Mouse (Mus musculus) R1 (cell line): ENCODE results near the gene Rabl6.
A peak's percentile ranks its signal among the peaks of the same experiment; 100 is the strongest.
"Not testable (repeated sequence)": the region's sequence is repeated elsewhere in the genome, so short reads cannot be mapped to it uniquely, and the experiment has no call there.

Source experiments
- DNase-seq: peaks from one replicate; pipeline ENCODE4 v3.0.0-alpha.2; 2018; ENCODE audit warnings: low read depth, low spot score

Gene Rabl6

GRCm38 (mm10) chr2:25575432-25576027 lies 32.8 kb downstream of the Rabl6 start:
- peak; percentile 23 for DNase-seq

DNA sequence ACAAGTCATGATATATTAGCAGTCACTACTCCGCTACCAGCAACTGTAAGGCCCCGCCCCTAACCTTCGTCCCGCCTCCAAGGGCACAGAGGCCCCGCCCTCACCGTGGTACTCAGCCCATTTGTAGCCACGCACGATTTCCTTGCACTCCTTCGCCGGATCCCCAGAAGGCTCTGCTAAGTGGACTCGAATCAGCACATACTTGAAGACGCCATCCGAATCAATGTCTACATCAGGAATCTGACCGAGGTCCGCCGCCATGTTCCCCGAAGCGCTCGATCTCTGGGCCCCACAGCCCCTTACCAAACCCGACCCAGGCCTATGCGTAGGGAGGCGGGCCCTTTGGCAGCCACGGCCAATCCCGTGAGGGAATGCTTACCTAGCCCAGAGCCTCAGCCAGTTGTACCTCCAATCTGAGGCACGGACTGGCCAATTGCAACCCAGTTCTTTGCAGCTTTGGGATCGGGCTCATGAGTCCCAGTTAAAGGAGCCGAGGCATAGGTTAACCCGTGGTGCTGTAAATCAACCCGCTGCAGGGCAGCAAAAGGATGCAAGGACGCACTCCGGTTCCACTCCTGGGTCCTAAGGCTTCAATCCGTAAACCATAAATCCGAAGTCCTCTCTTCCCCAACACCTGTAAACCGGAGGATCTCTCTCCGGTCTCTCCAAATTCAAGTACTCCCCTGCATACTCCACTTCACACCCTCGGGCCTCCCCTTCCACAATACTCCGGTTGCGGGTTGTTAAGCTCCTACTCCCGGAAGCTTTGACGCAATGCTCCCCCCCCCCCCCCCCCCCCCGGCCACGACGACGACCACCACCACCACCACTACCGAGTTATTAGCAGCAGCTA lies 33.5 kb downstream of the Rabl6 start, which contains the start of the genes Mamdc4 and Phpt1:
Mamdc4 (minus strand) TSS at position 267 of the 853 bp plus-strand sequence.
Phpt1 (minus strand) TSS at position 646 of the 853 bp plus-strand sequence.
- peak; percentile 99 for DNase-seq

DNA sequence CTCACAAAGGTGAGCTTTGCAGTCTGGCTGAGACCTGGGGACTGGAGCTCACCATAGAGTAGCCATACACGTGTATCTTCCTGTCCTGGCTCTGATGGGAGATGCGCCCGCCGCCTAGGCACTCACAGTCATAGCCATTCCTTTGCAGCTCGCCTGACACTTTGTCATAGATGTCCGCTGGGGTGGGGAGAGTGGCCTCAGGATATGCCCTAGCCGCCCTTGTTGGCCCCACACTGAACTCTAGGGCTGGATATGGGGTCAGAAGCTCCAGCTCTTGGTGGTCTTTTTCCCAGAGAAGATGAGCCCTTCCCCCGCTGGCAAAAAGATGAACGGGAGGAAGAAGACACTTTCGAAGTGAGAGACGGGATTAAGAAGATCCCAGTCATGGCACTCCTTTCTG lies 34.2 kb downstream of the Rabl6 start:
- no peak for DNase-seq

DNA sequence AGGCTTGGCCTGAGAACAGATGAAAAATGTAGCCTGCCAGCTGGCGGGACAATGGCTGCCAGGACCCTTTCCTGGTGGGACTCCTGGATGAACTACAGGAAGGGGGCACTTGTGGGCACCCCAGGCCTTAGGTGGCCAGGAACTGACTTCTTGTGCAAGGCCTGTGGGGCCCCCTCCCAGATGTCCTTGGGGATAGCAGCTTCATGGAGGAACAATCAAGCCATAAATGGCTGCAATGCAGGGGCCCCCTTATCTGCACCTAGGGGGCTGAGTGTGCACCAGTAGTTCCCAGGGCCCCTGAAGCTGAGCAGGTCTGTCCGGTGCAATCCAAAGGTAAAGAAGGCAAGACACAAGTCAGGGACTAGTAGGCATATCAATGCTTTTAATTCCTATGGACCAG lies 35.3 kb downstream of the Rabl6 start:
- no peak for DNase-seq

- no peak for DNase-seq
These were observed 37.1 kb downstream of the Rabl6 start for GRCm38 (mm10) chr2:25571221-25571620.

GRCm38 (mm10) chr2:25569323-25569722 lies 39.0 kb downstream of the Rabl6 start:
- no peak for DNase-seq

GRCm38 (mm10) chr2:25568473-25569019 lies 39.8 kb downstream of the Rabl6 start:
- DNase-seq, result peak; percentile 45

DNA sequence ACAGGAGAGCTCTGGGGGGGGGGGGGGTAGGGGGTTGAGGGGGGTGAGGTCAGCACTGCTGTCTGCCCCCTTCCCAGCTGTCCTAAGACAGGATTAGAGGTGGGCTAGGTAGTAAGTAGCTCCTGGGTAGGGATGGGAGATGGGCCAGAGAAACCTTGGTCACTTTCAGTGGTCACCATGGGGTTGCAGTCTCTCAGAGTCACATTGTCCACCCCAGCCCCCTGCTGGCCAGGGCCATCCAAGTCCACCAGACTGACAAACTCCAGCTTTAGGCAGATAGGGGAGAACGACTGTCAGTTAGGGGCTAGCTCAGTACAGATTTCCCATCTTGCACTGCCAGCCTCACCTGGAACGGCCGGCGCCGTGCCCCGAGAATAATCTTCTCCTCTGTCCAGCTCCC lies 41.8 kb downstream of the Rabl6 start:
- DNase-seq, result no peak

- no peak for DNase-seq
These were observed 42.6 kb downstream of the Rabl6 start for GRCm38 (mm10) chr2:25565741-25566140.

DNA sequence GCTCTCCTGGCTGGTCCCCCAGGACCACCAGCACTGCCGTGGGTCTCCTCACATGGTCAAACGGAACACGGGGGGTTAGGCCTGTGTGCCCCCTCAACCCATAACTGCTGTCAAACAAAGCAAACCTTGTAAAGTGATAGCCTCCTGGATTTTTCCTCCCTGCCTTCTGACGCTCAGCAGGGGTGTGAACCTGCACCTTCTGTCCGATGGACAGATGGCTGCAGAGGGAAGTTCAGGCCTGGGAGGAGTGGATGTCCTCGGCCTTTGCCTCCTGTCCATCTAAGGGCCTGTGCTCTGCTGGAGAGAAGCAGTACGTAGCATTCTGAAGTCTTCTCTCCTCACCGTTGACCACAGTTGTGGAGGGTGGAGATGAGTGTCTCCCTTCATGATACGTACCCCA lies 46.4 kb downstream of the Rabl6 start:
- no peak for DNase-seq

GRCm38 (mm10) chr2:25560551-25560950 lies 47.8 kb downstream of the Rabl6 start:
- no peak for DNase-seq

GRCm38 (mm10) chr2:25558774-25559173 lies 49.5 kb downstream of the Rabl6 start:
- no peak for DNase-seq

DNA sequence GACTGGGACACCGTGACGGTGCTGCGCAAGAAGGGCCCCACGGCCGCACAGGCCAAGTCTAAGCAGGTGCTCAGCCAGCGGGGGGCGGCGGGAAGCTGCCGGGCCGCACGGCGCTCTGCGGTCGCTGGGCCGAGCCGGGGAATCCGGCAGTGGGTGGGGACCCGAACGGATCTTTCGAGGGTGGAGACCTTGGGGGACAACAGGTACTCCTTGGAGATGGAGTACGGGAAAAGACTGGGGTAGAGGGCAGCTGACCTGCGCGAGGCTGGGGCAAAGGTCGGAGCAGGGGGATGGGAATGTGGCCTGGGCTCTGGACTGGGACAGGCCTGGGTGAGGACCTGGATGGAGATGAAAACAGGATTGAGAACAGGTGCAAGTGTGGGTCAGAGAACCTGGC lies 50.4 kb downstream of the Rabl6 start:
- no peak for DNase-seq

GRCm38 (mm10) chr2:25557221-25557963 lies 50.9 kb downstream of the Rabl6 start, which contains the start of gene Edf1:
Gene Edf1, plus strand, starts transcription at chr2:25557847.
- peak; percentile 89 for DNase-seq

- no peak for DNase-seq
These were observed 52.0 kb downstream of the Rabl6 start for GRCm38 (mm10) chr2:25556296-25556695.

DNA sequence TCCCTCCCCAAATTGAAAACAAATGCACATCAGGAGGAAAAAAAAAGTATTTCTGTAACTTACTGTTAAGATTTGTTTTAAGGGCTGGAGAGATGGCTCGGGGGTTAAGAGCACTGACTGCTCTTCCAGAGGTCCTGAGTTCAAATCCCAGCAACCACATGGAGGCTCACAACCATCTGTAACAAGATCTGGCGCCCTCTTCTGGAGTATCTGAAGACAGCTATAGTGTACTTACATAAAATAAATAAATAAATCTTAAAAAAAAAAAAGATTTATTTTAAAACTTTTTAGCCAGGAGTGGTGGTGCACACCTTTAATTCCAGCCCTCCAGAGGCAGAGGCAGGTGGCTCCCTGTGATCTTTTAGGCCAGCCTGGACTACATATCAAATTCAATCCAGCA lies 52.8 kb downstream of the Rabl6 start:
- DNase-seq, result not testable (repeated sequence)

DNA sequence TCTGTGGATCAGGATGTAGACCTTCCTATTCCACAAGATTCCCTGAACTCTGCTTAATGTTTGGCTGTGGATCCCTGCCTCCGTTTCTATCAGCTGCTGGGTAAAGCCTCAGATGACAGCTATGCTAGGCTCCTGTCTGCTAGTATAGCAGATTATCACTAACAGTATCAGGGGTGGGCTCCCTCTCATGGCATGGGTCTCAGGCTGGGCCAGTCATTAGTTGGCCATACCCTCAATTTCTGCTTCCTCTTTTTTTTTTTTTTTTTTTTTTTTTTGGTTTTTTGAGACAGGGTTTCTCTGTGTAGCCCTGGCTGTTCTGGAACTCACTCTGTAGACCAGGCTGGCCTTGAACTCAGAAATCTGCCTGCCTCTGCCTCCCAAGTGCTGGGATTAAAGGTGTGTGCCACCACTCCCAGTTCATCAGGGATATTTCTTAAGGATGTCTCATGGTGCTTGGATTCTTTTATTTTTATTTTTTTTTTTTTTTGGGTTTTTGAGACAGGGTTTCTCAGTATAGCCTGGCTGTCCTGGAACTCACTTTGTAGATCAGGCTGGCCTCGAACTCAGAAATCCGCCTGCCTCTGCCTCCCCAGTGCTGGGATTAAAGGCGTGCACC lies 55.0 kb downstream of the Rabl6 start:
- DNase-seq, result not testable (repeated sequence)

DNA sequence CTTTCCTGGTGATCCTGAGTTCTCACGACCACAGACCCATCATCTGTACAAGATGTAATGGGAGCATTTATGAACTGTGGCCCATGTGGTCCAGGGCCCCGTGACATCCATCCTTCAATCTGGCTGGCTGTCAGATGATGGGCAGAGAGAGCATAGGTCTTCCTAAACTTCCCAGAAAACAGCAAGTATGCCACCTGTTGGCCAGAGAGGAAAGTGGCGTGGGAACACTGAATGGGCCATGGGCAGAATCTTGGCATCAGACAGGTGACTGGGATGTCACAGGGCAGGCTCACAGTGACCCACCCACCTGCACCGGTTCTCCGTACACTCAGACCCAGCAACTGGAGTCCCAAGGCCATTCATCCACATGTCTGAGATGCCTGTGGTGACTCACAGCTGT lies 57.1 kb downstream of the Rabl6 start:
- peak; percentile 50 for DNase-seq

- DNase-seq, result no peak
These were observed 59.0 kb downstream of the Rabl6 start for GRCm38 (mm10) chr2:25549021-25549991.

DNA sequence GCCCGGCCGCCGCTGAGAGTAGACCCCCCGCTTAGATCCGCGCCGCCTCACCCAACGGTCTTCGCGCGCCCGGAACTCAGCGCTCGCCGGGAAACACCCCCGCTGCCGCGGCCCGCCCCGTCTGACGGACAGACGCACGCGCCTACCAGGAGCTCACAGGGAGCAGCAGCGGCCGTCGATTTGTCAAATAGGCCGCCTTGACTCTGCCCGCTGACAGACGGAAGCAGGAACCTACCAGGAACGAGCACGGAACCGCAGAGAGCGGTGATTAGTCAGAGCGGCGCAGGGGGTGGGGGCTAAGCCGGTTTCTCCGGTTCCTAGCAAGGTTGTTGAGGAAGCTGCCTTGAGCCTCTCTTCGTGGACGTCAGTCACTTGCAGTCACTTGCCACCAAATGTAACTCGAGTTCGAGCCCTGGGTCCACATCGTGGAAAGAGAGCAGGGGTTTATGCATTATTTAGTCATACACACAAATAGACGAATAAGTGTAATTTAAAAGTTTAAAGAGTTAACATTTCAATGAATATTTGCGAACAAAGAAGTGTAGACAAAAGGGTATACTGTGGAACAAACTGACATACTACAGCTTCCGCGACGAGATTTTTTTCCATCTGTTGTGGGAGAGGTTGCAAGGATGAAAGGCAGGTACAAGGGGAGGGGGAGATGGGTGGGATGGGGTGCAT lies 61.4 kb downstream of the Rabl6 start, which contains the start of gene Traf2:
Traf2 (minus strand) TSS at position 130 of the 681 bp plus-strand sequence.
- DNase-seq, result peak; percentile 99
